Mouse (Mus musculus) kidney, adult 2 months (tissue): ENCODE measurements at regions not wholly inside any gene's neighbourhood (a gene's known extent, or its start where the extent isn't known, plus 50 kb on each side); places are given as distances from the start of the nearest gene placed in this dataset.

ENCODE experiments used
- CTCF ChIP-seq: fragments of 200-500 bp; conservative IDR thresholded peaks from 2 replicates; pipeline ENCODE4 v1.5.1; 2011; ENCODE audit warnings: low read depth, mild to moderate bottlenecking, control low read depth, low read length, moderate library complexity, mixed read lengths; ENCODE audit not compliant: insufficient read depth, insufficient read length
- POLR2A ChIP-seq: fragments of 200-500 bp; IDR thresholded peaks from one replicate; pipeline ENCODE4 v1.6.1; 2011; ENCODE audit warnings: low read depth, low read length, control low read depth

- TF ChIP-seq CTCF (no peak), POLR2A (no peak)
Observed at GRCm38 (mm10) chr9:58430772-58431171, 57.6 kb upstream of the Insyn1 start.
